Mouse (Mus musculus): ENCODE measurements at regions not wholly inside any gene's neighbourhood (a gene's known extent, or its start where the extent isn't known, plus 50 kb on each side); places are given as distances from the start of the nearest gene placed in this dataset.

DNA sequence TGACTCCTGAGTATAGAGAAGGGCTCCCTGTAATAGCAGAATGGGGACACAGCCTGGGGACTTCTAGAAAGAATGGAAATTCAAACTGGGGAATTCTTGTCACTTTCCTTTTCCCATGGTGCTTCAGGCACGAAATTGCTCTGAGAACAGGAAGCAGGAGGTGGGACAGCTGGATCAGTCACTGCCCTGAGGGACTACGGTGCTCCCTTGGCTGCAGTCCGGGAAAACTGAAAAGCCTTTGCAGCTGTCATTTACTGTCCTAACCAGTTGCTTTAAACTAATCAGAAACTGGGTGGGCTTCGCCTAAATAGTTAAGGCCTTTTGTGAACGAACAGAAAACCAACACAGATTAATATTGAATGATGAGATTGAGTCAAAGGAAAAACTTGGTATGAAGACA, 237.9 kb downstream of the Cbln4 start:
- H3K27me3 ChIP-seq (replicated peaks), result no peaks in the 10 kb centered on the region
- no peak overlapping the region for H3K27ac ChIP-seq (ENCODE audit: insufficient read depth, low read depth)
- no peak overlapping the region for H3K9ac ChIP-seq (ENCODE audit: insufficient read depth, low read depth)
- in situ Hi-C loops (cut with MboI; ENCODE audit: low pct_ligation_motif_present, low pct_unique_long_range_greater_than_20kb, low sequenced_read_pairs), result no loop called here
- no peaks in the 10 kb centered on the region for H3K79me2 ChIP-seq (replicated peaks; ENCODE audit: control insufficient read depth, extremely low read depth, insufficient read depth, poor library complexity, severe bottlenecking)
- no peak overlapping the region for H3K4me2 ChIP-seq (ENCODE audit: insufficient read depth, low read depth, poor library complexity, severe bottlenecking)
- TF ChIP-seq HCFC1 (IDR thresholded peaks at IDR 0.05; ENCODE audit: low read depth, low read length), result no peak
- TF ChIP-seq MXI1 (IDR thresholded peaks at IDR 0.05; ENCODE audit: low read depth, low read length), result no peak
- TF ChIP-seq ZNF384 (IDR thresholded peaks at IDR 0.05; ENCODE audit: low read depth, low read length), result no peak
- no peak for TF ChIP-seq CTCF (conservative IDR thresholded peaks at IDR 0.05 in 1 of 2, IDR thresholded peaks at IDR 0.05 in 1 of 2; ENCODE audit: low read depth in 2 of 2, low read length in 2 of 2)
- no peak for TF ChIP-seq JUN (IDR thresholded peaks at IDR 0.05; ENCODE audit: insufficient read depth, low read depth, low read length)
- TF ChIP-seq EP300 (IDR thresholded peaks at IDR 0.05; ENCODE audit: low read length), result no peak
- no peak for TF ChIP-seq NELFE (IDR thresholded peaks at IDR 0.05; ENCODE audit: low read depth, low read length)
- TF ChIP-seq ZMIZ1 (IDR thresholded peaks at IDR 0.05; ENCODE audit: low read depth, low read length), result no peak
- TF ChIP-seq MAX (IDR thresholded peaks at IDR 0.05; ENCODE audit: low read length), result no peak
- no peak overlapping the region for H3K4me3 ChIP-seq (replicated peaks in 1 of 3; ENCODE audit: low read depth in 2 of 3, low read length in 2 of 3, poor library complexity in 1 of 3)
- no peaks in the 10 kb centered on the region for H3K36me3 ChIP-seq (replicated peaks in 1 of 2; ENCODE audit: control insufficient read depth in 1 of 2, insufficient read depth in 1 of 2, low read length in 1 of 2)
- H3K9me3 ChIP-seq (replicated peaks; ENCODE audit: low read length), result peaks cover 74% of the 10 kb centered on the region
- DNase-seq (ENCODE audit: extremely low read depth), result no peak
- no peaks in the 10 kb centered on the region for H3K4me1 ChIP-seq (ENCODE audit: control insufficient read depth in 1 of 2, insufficient read depth in 2 of 2)
- dilution Hi-C loops (cut with MboI; ENCODE audit: extremely low pct_ligation_motif_present, extremely low pct_unique_long_range_greater_than_20kb, low sequenced_read_pairs), result no loop called here

DNA sequence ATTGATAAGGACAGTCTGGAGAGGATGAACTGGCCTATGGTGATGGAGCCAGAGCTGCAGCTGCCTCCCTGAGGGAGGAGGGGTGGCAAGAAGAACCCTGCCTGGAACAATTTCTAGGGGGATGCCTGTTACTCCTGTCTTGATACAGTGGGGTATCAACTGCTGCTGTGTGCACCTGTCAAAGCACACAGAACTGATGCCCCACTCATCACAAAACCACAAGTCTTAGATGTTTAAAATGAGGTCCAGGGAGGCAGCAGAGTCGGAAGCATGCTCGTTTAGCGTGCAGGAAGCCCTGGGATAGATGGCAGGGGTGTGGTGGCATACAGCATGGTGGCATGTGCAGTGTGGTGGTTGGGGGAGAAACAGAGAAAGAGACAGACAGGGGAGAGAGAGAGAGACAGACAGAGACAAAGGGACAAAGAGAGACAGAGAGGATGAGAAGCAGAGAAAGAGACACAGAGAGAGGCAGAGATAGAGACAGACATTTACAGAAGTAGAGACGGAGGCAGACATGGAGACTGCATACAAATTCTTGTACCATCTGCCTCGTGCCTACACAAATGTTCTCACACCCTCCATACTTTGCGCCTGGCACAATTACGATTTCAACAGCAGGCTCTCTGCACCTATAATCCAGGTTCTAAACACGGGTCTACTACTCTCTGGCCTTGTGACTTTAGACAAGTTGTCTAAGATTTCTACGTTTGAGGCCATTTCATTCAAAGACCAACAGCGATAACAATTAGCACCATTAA, 242.6 kb downstream of the Cbln4 start:
- DNase-seq (ENCODE audit: extremely low read depth), result no peak
- Histone ChIP-seq H3K27me3 (replicated peaks) (no peaks in the 10 kb centered on the region), H3K4me3 (replicated peaks in 1 of 3; ENCODE audit: low read depth in 2 of 3, low read length in 2 of 3, poor library complexity in 1 of 3) (no peak overlapping the region), H3K36me3 (replicated peaks in 1 of 2; ENCODE audit: control insufficient read depth in 1 of 2, insufficient read depth in 1 of 2, low read length in 1 of 2) (no peaks in the 10 kb centered on the region), H3K9me3 (replicated peaks; ENCODE audit: low read length) (peaks cover 80% of the 10 kb centered on the region), H3K4me2 (ENCODE audit: insufficient read depth, low read depth, poor library complexity, severe bottlenecking) (no peak overlapping the region), H3K27ac (ENCODE audit: insufficient read depth, low read depth) (no peak overlapping the region), H3K4me1 (ENCODE audit: control insufficient read depth in 1 of 2, insufficient read depth in 2 of 2) (no peaks in the 10 kb centered on the region), H3K79me2 (replicated peaks; ENCODE audit: control insufficient read depth, extremely low read depth, insufficient read depth, poor library complexity, severe bottlenecking) (no peaks in the 10 kb centered on the region), H3K9ac (ENCODE audit: insufficient read depth, low read depth) (no peak overlapping the region)
- in situ Hi-C loops (cut with MboI; ENCODE audit: low pct_ligation_motif_present, low pct_unique_long_range_greater_than_20kb, low sequenced_read_pairs), result no loop called here
- dilution Hi-C loops (cut with MboI; ENCODE audit: extremely low pct_ligation_motif_present, extremely low pct_unique_long_range_greater_than_20kb, low sequenced_read_pairs), result no loop called here
- TF ChIP-seq USF1 (IDR thresholded peaks at IDR 0.05; ENCODE audit: low read depth, low read length) (no peak), NRF1 (IDR thresholded peaks at IDR 0.05; ENCODE audit: low read depth, low read length) (no peak), POLR2AphosphoS2 (IDR thresholded peaks at IDR 0.05; ENCODE audit: low read depth, low read length) (no peak), JUN (IDR thresholded peaks at IDR 0.05; ENCODE audit: insufficient read depth, low read depth, low read length) (no peak), MYC (IDR thresholded peaks at IDR 0.05; ENCODE audit: low read depth, low read length) (no peak), ZKSCAN1 (IDR thresholded peaks at IDR 0.05; ENCODE audit: borderline replicate concordance, low read depth, low read length) (no peak), MEF2A (IDR thresholded peaks at IDR 0.05; ENCODE audit: borderline replicate concordance, low read depth, low read length) (no peak), EP300 (IDR thresholded peaks at IDR 0.05; ENCODE audit: low read length) (no peak), POLR2A (IDR thresholded peaks at IDR 0.05; ENCODE audit: low read depth, low read length) (no peak), CHD2 (IDR thresholded peaks at IDR 0.05; ENCODE audit: low read length) (no peak), KAT2A (IDR thresholded peaks at IDR 0.05; ENCODE audit: insufficient replicate concordance, low read length) (no peak)

Measured in CH12.LX (cell line).